Mouse (Mus musculus): Measurements from ENCODE around the gene Gstp3. TPM values are rescaled to one million over a fixed set of nuclear protein-coding genes. Genes with fewer than 3 reads are reported as not detected.

The Gstp3 gene
- polyA plus RNA-seq (2012; ENCODE audit: insufficient read depth, insufficient read length, missing spikeins) = 2.3 and 4.2 TPM in 2 replicates

DNA sequence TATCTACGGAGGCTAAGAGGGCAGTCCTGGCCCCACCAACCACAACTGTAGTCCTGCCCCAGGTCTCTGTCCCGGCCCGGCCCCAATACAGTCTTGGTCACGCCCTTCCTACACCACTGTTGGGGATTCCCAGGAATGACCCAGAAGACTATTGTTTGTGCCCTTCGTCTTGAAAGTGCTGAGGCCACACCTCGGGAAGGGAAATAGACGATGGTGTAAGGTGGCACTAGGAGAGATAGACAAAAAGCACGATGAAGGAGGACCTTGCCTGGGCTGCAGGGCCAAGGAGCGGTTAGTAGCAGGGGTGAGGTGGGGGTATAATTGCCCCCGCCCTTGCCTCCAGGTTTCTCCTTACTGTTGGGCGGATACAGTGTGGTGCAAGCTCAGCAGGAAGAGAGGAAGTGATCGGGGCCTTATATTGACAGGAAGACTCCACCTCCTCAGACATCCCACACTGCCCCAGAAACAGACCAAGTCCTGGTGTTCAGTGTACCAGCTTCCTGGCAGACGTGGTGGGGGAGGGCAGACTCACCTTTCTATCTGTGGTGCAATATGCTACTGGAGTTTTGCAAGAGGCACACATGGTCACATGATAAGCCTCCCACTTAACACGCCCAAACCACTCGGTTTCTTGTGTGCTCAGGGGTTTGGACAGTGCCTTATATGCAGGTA lies at the start of gene Gstp3:
Gstp3 (minus strand) TSS at position 501 of the 672 bp plus-strand sequence.
- Histone ChIP-seq H3K4me1 (ENCODE audit: control insufficient read depth, insufficient read depth, insufficient read length, low read length) (peaks cover 16% of the 10 kb centered on the region), H3K4me3 (ENCODE audit: insufficient read depth, low read depth, low read length) (no peak within 1 kb of the TSS), H3K27ac (replicated peaks; ENCODE audit: low read depth, low read length) (no peak within 1 kb of the TSS)

DNA sequence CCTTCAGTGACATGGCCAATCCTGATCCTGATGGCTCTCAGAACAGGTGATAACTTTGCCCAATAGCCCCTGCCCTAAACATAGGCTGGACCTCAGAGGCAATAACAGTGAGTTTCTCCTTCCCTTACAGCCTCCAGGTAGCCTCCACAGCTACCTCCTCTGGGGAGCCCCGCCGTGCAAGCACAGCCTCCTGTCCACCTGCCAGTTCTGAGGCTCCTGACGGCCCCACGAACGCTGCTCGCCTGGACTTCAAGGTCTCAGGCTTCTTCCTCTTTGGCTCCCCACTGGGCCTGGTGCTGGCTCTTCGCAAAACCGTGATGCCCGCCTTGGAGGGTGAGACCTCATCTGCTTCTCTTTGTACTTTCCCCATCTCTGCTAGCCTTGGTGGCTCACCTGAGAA lies 49.2 kb upstream of the Gstp3 start:
- Histone ChIP-seq H3K27ac (replicated peaks; ENCODE audit: low read depth, low read length) (no peak overlapping the region), H3K4me3 (ENCODE audit: insufficient read depth, low read depth, low read length) (no peak overlapping the region), H3K4me1 (ENCODE audit: control insufficient read depth, insufficient read depth, insufficient read length, low read length) (peaks cover 7% of the 10 kb centered on the region)

DNA sequence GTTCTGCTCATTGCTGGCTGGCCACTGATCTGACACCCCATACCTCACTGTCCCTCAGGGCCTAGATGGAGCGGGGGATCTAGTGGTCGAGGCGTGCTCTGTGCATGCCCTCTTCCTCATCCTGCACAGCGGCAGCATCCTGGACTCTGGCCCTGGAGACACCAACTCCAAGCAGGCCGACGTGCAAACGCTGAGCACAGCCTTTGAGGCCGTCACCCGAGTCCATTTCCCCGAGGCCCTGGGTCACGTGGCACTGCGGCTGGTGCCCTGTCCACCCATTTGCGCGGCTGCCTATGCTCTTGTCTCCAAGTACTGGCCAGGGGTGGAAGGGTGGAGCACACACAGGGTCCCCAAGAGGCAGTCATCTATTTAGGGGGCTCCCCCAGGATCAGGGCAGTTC lies 47.3 kb upstream of the Gstp3 start:
- no peaks in the 10 kb centered on the region for H3K4me1 ChIP-seq (ENCODE audit: control insufficient read depth, insufficient read depth, insufficient read length, low read length)
- H3K4me3 ChIP-seq (ENCODE audit: insufficient read depth, low read depth, low read length) = no peak overlapping the region
- H3K27ac ChIP-seq (replicated peaks; ENCODE audit: low read depth, low read length) = no peak overlapping the region

DNA sequence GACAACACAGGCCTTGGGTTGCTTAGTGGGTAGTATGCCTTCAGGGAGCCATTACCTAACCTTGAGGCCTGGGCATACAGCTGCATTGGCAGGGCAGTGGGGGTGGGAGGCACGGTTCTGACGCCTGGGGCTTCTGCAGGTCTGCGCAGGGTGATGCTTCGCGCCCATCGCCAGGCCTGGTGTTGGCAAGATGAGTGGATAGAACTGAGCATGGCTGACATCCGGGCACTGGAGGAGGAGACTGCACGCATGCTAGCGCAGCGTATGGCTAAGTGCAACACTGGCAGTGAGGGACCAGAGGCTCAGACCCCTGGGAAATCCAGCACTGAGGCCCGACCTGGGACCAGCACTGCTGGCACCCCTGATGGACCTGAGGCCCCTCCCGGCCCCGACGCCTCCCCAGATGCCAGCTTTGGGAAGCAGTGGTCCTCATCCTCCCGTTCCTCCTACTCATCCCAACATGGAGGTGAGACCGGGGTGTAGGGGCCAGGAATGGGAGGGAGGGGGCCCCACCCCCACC lies 45.4 kb upstream of the Gstp3 start:
- Histone ChIP-seq H3K4me3 (ENCODE audit: insufficient read depth, low read depth, low read length) (no peak overlapping the region), H3K4me1 (ENCODE audit: control insufficient read depth, insufficient read depth, insufficient read length, low read length) (peaks cover 6% of the 10 kb centered on the region), H3K27ac (replicated peaks; ENCODE audit: low read depth, low read length) (no peak overlapping the region)

DNA sequence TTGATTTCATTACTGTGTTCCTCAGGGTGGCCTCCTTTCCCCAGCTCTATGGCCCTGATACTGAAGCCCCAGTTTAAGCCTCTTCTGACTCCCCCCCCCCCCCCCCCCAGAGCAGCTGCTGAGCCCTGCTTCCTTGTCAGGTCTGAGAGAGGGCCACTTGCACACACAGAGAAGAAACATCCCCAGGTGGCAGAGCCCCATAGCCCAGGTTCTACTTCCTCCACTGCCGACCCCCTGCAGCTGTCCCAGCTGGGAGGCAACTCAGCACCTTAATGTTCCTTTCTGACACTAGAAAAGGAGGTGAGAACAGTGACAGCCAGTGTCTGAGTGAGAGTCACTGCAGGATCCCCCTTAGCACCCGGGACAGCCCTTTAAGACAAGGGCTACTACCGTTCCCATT lies 44.4 kb upstream of the Gstp3 start:
- H3K4me1 ChIP-seq (ENCODE audit: control insufficient read depth, insufficient read depth, insufficient read length, low read length) = peaks cover 6% of the 10 kb centered on the region
- no peak overlapping the region for H3K4me3 ChIP-seq (ENCODE audit: insufficient read depth, low read depth, low read length)
- H3K27ac ChIP-seq (replicated peaks; ENCODE audit: low read depth, low read length) = no peak overlapping the region

DNA sequence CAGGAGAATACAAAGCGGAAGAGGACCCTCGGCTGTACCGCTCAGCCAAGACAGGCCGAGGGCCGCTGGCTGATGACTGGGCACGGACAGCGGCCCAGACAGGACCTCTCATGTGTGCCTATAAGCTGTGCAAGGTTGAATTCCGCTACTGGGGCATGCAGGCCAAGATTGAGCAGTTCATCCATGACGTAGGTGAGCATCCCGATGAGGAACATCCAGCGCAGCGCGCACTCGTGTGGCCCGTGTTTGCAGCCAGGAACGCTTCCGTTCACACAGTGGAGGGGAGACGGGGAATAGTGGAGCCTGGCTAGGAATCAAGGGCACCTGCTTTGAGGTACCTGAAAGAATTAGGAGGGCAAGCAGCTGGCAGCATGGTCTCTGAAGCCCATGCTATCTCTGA lies 43.9 kb upstream of the Gstp3 start:
- Histone ChIP-seq H3K27ac (replicated peaks; ENCODE audit: low read depth, low read length) (no peak overlapping the region), H3K4me3 (ENCODE audit: insufficient read depth, low read depth, low read length) (no peak overlapping the region), H3K4me1 (ENCODE audit: control insufficient read depth, insufficient read depth, insufficient read length, low read length) (peaks cover 6% of the 10 kb centered on the region)

DNA sequence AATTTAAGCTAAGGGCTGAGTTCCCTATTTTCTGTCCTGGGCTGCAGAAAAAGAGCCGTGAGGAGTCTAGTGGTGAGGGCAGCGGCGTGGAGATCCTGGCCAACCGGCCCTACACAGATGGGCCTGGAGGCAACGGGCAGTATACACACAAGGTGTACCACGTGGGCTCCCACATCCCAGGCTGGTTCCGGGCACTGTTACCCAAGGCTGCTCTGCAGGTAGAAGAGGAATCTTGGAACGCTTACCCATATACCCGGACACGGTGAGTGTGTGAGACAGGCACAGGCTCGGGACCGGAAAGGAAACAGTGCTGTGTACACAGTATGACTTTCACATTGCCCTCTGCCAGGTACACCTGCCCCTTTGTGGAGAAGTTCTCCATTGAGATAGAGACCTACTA lies 43.3 kb upstream of the Gstp3 start:
- H3K4me3 ChIP-seq (ENCODE audit: insufficient read depth, low read depth, low read length) = no peak overlapping the region
- peaks cover 6% of the 10 kb centered on the region for H3K4me1 ChIP-seq (ENCODE audit: control insufficient read depth, insufficient read depth, insufficient read length, low read length)
- H3K27ac ChIP-seq (replicated peaks; ENCODE audit: low read depth, low read length) = no peak overlapping the region

DNA sequence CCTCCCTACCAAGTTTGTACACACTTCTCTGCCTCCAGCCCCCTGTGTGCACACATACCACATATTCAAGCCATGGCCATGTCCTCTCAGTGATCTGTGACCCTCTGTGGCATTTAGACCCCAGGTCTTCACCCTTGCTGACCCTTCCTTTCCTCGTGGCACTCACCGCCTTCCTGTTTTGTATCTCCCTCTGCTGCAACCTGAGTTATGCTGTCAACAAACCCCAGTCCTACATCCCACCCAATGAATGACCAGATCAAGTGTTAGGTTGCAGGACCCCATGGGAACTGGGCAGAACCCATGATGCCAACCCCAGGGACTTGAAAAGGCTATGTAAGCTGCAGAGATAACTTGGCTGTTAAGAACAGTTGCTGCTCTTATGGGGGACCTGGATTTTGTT lies 42.7 kb upstream of the Gstp3 start:
- Histone ChIP-seq H3K4me1 (ENCODE audit: control insufficient read depth, insufficient read depth, insufficient read length, low read length) (peaks cover 6% of the 10 kb centered on the region), H3K27ac (replicated peaks; ENCODE audit: low read depth, low read length) (no peak overlapping the region), H3K4me3 (ENCODE audit: insufficient read depth, low read depth, low read length) (no peak overlapping the region)

DNA sequence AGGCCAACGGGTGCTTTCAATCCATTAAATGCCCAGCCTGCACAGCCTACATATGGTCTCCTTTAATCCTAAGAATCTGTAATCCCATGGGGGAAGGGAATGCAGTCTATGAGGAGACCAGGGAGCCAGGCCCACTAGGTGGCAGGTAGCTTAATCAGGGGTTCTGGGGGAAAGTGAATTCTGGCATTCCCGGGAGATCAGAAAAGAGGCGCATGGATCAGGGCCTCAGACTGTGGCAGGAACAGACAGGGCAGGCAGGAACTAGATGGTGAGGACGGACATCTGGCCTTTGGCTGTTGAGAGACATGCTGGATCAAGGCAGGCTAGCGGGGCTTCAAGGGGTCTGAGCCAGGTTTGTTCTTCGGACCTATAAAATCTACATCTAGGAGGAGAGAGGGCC lies 42.1 kb upstream of the Gstp3 start:
- H3K4me1 ChIP-seq (ENCODE audit: control insufficient read depth, insufficient read depth, insufficient read length, low read length) = peaks cover 6% of the 10 kb centered on the region
- no peak overlapping the region for H3K27ac ChIP-seq (replicated peaks; ENCODE audit: low read depth, low read length)
- H3K4me3 ChIP-seq (ENCODE audit: insufficient read depth, low read depth, low read length) = peak overlapping the region; percentile 87; the same call in 1 of the 2 replicates

DNA sequence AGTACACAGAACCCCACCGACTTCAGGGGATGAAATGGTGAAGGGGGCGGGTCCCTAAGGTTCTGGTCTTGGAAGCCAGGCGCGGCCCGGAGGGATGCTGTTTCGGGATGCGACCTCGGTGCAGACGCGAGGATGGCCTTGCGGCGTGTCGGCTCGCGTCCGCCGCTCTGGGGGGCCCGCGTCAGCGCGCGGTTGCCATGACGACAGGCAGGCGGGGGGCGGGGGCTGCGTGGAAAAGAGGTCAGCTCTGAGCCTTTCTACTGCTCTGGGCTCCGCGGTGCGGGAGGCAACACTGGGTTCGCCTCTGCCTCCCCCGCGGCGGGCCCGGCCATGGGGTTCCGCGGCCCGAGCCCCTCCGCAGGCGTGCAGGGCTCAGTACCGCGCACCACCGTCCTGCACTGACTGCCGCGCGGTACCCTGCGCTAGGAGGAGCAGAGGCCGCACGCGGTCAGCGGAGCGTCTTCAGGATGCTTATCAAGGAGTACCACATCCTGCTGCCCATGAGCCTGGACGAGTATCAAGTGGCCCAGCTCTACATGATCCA lies 41.4 kb upstream of the Gstp3 start:
- no peak overlapping the region for H3K27ac ChIP-seq (replicated peaks; ENCODE audit: low read depth, low read length)
- peaks cover 9% of the 10 kb centered on the region for H3K4me1 ChIP-seq (ENCODE audit: control insufficient read depth, insufficient read depth, insufficient read length, low read length)
- H3K4me3 ChIP-seq (ENCODE audit: insufficient read depth, low read depth, low read length) = peak overlapping the region; percentile 87

DNA sequence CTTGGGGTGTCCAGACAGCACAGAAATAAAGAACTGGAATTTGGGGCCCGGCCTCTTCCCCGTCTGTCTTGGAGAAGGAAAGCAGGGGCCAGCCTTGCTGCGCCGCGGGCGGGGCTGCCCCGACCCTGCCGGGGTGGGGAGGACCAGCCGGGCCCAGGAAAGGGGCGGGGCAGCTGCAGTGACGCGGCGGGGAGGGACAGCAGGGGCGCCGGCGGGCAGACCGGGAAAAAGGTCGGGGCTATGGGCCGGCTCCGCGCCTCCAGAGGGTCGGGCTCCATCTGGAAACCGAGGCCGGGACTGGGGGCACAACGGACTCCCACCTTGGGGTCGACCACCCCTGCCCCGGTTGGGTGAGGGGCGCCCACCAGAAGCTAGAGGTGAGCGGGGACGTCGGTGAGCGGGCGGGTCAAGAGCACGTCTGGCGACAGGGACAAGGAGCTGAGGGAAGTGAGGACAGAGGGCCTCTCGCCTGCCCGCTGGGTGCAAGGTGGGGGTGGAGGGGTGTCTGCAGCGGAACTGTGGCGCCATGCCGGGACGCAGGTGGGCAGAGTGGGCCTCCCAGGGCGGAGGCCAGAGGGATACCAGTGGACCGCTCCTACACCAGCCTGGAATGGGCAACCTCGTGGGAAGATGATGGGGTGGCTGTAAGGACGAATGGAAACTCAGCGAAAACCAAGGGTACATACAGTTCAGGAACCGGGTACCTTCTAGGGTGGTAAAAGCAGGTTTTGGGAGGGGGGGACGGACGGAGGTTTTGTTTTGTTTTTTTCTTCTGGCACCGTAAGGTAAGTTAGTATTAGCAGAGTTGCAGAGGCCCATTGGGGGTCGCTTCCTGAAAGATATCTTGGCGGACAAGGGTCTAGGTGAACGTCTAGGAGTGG lies 40.7 kb upstream of the Gstp3 start, which contains the start of gene Pitpnm1:
Pitpnm1 (plus strand) TSS at position 162 of the 881 bp plus-strand sequence.
- H3K4me3 ChIP-seq (ENCODE audit: insufficient read depth, low read depth, low read length) = peak within 1 kb of the TSS; percentile 87
- peaks cover 9% of the 10 kb centered on the region for H3K4me1 ChIP-seq (ENCODE audit: control insufficient read depth, insufficient read depth, insufficient read length, low read length)
- peak within 1 kb of the TSS; percentile 70 for H3K27ac ChIP-seq (replicated peaks; ENCODE audit: low read depth, low read length)

DNA sequence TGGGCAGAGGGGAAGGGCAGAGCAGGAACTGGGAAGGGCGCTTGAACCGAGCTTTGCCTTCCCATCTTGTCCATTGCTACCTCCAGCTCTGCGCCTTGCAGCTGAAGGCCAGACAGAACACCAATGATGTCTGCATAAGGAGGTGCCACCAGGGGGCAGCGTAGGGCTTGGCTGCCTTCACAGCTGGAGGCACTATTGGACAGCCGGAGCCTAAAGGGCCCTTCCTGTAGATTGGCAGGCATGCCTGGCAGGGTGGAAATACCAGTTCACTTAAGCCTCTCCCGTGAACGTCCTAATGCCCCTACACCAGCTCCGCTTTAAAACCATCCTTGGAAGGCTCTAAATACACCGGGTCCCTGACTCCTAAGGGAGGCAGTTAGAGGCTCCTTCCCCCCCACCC lies 39.7 kb upstream of the Gstp3 start:
- peaks cover 9% of the 10 kb centered on the region for H3K4me1 ChIP-seq (ENCODE audit: control insufficient read depth, insufficient read depth, insufficient read length, low read length)
- H3K27ac ChIP-seq (replicated peaks; ENCODE audit: low read depth, low read length) = peak overlapping the region; percentile 47
- H3K4me3 ChIP-seq (ENCODE audit: insufficient read depth, low read depth, low read length) = peak overlapping the region; percentile 87

DNA sequence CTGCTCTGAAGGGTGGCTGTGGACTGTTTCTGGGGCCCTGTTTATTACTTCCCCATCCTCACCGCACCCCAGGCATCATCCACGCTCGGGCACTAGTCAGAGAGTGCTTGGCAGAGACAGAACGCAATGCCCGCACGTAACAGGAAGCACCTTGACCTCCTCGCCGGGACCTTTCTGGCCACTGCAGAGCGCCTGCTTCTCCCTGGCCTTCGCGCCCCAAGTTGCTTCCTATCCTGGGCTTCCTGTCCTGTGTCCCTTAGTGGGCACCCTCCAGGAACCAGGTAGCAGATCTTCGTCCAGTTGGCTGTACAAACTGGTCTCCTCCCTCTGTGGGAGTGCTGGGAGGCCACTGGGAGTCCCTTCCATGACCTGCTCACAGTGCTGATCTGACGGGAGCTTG lies 39.1 kb upstream of the Gstp3 start:
- Histone ChIP-seq H3K27ac (replicated peaks; ENCODE audit: low read depth, low read length) (0 out of 2 replicates have a peak overlapping the region, but pooled peaks have one; percentile 2), H3K4me1 (ENCODE audit: control insufficient read depth, insufficient read depth, insufficient read length, low read length) (peaks cover 9% of the 10 kb centered on the region), H3K4me3 (ENCODE audit: insufficient read depth, low read depth, low read length) (peak overlapping the region; percentile 62; the same call in 1 of the 2 replicates)

DNA sequence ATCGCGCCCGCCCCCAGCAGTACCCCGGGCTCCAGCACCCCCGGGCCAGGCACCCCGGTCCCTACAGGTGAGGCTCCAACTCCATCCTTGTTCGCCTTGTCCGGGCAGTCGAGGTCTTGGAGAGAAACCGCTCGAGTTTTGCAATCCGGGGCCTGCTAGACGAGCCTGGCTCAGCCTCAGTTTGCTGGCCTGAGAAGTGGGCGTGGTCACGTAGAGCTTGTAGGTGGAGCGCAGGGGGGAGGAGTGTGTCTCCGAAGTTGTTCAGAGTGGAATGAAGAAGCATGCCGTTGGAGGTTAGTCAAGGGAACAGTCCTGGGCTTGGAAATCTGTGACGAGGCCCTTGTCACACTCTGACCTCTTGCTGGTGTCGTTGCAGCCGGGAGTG lies 38.1 kb upstream of the Gstp3 start:
- Histone ChIP-seq H3K4me1 (ENCODE audit: control insufficient read depth, insufficient read depth, insufficient read length, low read length) (peaks cover 9% of the 10 kb centered on the region), H3K4me3 (ENCODE audit: insufficient read depth, low read depth, low read length) (peak overlapping the region; percentile 62), H3K27ac (replicated peaks; ENCODE audit: low read depth, low read length) (0 out of 2 replicates have a peak overlapping the region, but pooled peaks have one; percentile 19)

Data from brown adipose tissue, adult 24 weeks (tissue).